Comparison of ENCODE assay signal across 11 mouse cellular contexts in the genomic region with DNA sequence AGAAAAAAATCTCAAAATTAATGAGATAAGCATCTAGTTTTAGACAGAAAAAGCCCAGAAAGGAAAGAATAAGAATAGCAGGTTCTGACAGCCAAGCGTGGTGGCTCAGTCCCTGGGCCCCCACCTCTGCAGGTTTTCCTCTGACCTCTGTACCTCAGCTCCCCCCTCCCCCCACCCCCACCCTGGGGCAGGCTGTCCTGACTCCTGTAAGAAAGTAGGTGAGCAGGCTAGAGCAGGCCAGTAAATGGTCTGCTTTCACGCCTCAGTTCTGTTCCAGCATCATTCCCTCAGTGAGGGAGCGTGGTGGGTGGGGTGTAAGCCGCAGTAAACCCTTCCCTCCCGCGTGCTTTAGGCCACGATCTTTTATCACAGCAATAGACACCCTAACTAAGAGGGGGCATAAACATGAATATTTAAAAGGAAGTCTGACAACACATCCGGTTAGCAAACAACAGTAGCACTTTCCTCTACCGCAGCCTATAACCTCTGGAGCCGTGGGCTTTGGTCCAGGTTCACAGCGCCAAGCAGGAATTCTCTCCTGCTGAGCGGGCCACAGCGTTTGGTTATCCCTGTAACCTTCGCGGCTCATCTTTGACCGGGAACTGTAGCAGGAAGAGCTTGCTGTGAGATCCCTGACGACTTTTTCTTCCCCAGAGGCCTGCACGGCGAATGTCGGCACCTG. TPM values are rescaled to one million over a fixed set of nuclear protein-coding genes. Genes with fewer than 3 reads are reported as not detected.
DNase-seq lines count a peak whose midpoint lies in the region; ATAC-seq and TF ChIP-seq lines count a peak whose summit lies in the region.
"Had no signal": no experiment of that assay in that cellular context is flagged by ENCODE, and none has a peak within 500 bp of the region (broad histone marks: within the 10 kb centered on the region; RNA-seq: fewer than 3 reads in every experiment).

No protein-coding gene starts in this region.

- TF ChIP-seq CTCF in thymus, adult 2 months (IDR thresholded peaks at IDR 0.05; ENCODE audit: borderline replicate concordance, control insufficient read depth, extremely low read depth, insufficient read depth, low read length, poor library complexity): no peak

- no peak for DNase-seq in heart, postnatal 4 days
- peak; percentile 11 for DNase-seq in retina, postnatal 1 day
- DNase-seq in retina, embryonic 14.5 days (ENCODE audit: low spot score): no peak
- no peak for DNase-seq in thymus, postnatal 4 days
- DNase-seq in thymus, adult 2 months: no peak
- DNase-seq in layer of hippocampus, postnatal 25 days (ENCODE audit: extremely low spot score in 1 of 2, low spot score in 1 of 2): no peak
- DNase-seq: B cell, adult 2 months; gastrocnemius, postnatal 25 days had no signal

- no peaks in the 10 kb centered on the region for H3K36me3 ChIP-seq in heart, embryonic 11.5 days (ENCODE audit: control insufficient read depth, insufficient read depth, low read length)
- no peaks in the 10 kb centered on the region for H3K36me3 ChIP-seq in limb, embryonic 12.5 days
- H3K36me3 ChIP-seq in thymus, adult 2 months (ENCODE audit: control insufficient read depth, insufficient read depth, low read length): no peaks in the 10 kb centered on the region

- H3K27me3 ChIP-seq in heart, embryonic 11.5 days (ENCODE audit: control insufficient read depth, insufficient read depth, low read length): 0 out of 2 replicates have a peak, but pooled peaks cover 2% of the 10 kb centered on the region
- no peaks in the 10 kb centered on the region for H3K27me3 ChIP-seq in limb, embryonic 12.5 days
- H3K27me3 ChIP-seq in thymus, adult 2 months (ENCODE audit: control insufficient read depth, insufficient read depth, low read length): no peaks in the 10 kb centered on the region

- H3K9ac ChIP-seq in heart, embryonic 11.5 days (ENCODE audit: low read depth, low read length): no peak overlapping the region
- H3K9ac ChIP-seq in limb, embryonic 12.5 days (replicated peaks): no peak overlapping the region

- no peak for TF ChIP-seq POLR2A in thymus, adult 2 months (IDR thresholded peaks at IDR 0.05; ENCODE audit: control insufficient read depth, extremely low read depth, insufficient read depth, low read length, poor library complexity)

- H3K4me2 ChIP-seq in heart, embryonic 11.5 days: 0 out of 2 replicates have a peak overlapping the region, but pooled peaks have one; percentile 1
- peak overlapping the region; percentile 19 for H3K4me2 ChIP-seq in limb, embryonic 12.5 days

- no peaks in the 10 kb centered on the region for H3K9me3 ChIP-seq in heart, embryonic 11.5 days (replicated peaks; ENCODE audit: control insufficient read depth, low read length)
- no peaks in the 10 kb centered on the region for H3K9me3 ChIP-seq in limb, embryonic 12.5 days

- H3K4me1 ChIP-seq in heart, embryonic 11.5 days (ENCODE audit: control insufficient read depth, insufficient read depth, low read length): no peaks in the 10 kb centered on the region
- peaks cover 34% of the 10 kb centered on the region for H3K4me1 ChIP-seq in limb, embryonic 12.5 days (replicated peaks)
- H3K4me1 ChIP-seq in thymus, adult 2 months (replicated peaks; ENCODE audit: control insufficient read depth, insufficient read depth, low read length): peaks cover 8% of the 10 kb centered on the region

- no peak overlapping the region for H3K27ac ChIP-seq in heart, embryonic 11.5 days (ENCODE audit: low read depth, low read length)
- peak overlapping the region; percentile 91 for H3K27ac ChIP-seq in limb, embryonic 12.5 days
- no peak overlapping the region for H3K27ac ChIP-seq in thymus, adult 2 months (ENCODE audit: control insufficient read depth, insufficient read depth, low read length)

- 40% methylated on average over 20 of the region's 20 CpGs for WGBS in heart, embryonic 11.5 days (ENCODE audit: insufficient replicate concordance)
- WGBS in limb, embryonic 12.5 days: 33% methylated on average over 20 of the region's 20 CpGs
- 80% methylated on average over 20 of the region's 20 CpGs for WGBS in thymus, adult 2 months

- no peak overlapping the region for H3K4me3 ChIP-seq in heart, embryonic 11.5 days (ENCODE audit: low read depth, low read length)
- H3K4me3 ChIP-seq in limb, embryonic 12.5 days (replicated peaks): no peak overlapping the region
- H3K4me3 ChIP-seq in thymus, adult 2 months (ENCODE audit: control insufficient read depth, insufficient read depth, low read length): no peak overlapping the region

- no peak for ATAC-seq in heart, embryonic 11.5 days (replicated peaks; ENCODE audit: insufficient number of reproducible peaks, low FRiP score, low TSS enrichment)
- peak; percentile 23; the same call in 1 of the 2 replicates for ATAC-seq in limb, embryonic 12.5 days (ENCODE audit: insufficient number of reproducible peaks, insufficient read depth, low FRiP score, low TSS enrichment, low read depth)
- ATAC-seq: midbrain, embryonic 16.5 days had no signal

RNA-seq across cellular contexts. Expression of gene Park7, which starts 24.8 kb away (rescaled TPM):
- polyA plus RNA-seq in heart, embryonic 11.5 days (2014; fragmentation: Nextera tagmentation; extraction: Ambion mirVana): 360 and 371 TPM in 2 replicates
- 100 to 1,000 TPM; 187 to 190 TPM for total RNA-seq in heart, postnatal 4 days (2021)
- 441 and 447 TPM in 2 replicates for polyA plus RNA-seq in limb, embryonic 12.5 days (2016; fragmentation: Nextera tagmentation; extraction: Ambion mirVana)
- polyA plus RNA-seq in thymus, adult 2 months (2012; rRNA removed): 128 and 138 TPM in 2 replicates
- total RNA-seq in layer of hippocampus, postnatal 25 days (2021): 100 to 1,000 TPM; 228 to 261 TPM

RNA-seq across cellular contexts. Expression of gene Tnfrsf9, which starts 24.9 kb away (rescaled TPM):
- 0.11 and 0.29 TPM in 2 replicates for polyA plus RNA-seq in heart, embryonic 11.5 days (2014; fragmentation: Nextera tagmentation; extraction: Ambion mirVana)
- total RNA-seq in heart, postnatal 4 days (2021): under 1 TPM in 1 of 2 experiments, not detected in 1; 0.25 TPM
- polyA plus RNA-seq in limb, embryonic 12.5 days (2016; fragmentation: Nextera tagmentation; extraction: Ambion mirVana): 0.45 and 0.69 TPM in 2 replicates
- polyA plus RNA-seq in thymus, adult 2 months (2012; rRNA removed): 13.4 and 13.5 TPM in 2 replicates
- 1 to 10 TPM in 1 of 2 experiments, under 1 TPM in 1; 0.80 to 1.1 TPM for total RNA-seq in layer of hippocampus, postnatal 25 days (2021)

RNA-seq across cellular contexts. Expression of gene Errfi1, which starts 35.7 kb away (rescaled TPM):
- 17.0 and 20.7 TPM in 2 replicates for polyA plus RNA-seq in heart, embryonic 11.5 days (2014; fragmentation: Nextera tagmentation; extraction: Ambion mirVana)
- 10 to 100 TPM; 18.6 to 20.4 TPM for total RNA-seq in heart, postnatal 4 days (2021)
- polyA plus RNA-seq in limb, embryonic 12.5 days (2016; fragmentation: Nextera tagmentation; extraction: Ambion mirVana): 25.7 and 29.0 TPM in 2 replicates
- 12.4 and 17.2 TPM in 2 replicates for polyA plus RNA-seq in thymus, adult 2 months (2012; rRNA removed)
- total RNA-seq in layer of hippocampus, postnatal 25 days (2021): 10 to 100 TPM; 37.2 to 43.4 TPM
